Mouse (Mus musculus): ENCODE measurements at regions not wholly inside any gene's neighbourhood (a gene's known extent, or its start where the extent isn't known, plus 50 kb on each side); places are given as distances from the start of the nearest gene placed in this dataset.

- no peak overlapping the region for H3K4me2 ChIP-seq (replicated peaks)
- H3K27me3 ChIP-seq = no peaks in the 10 kb centered on the region
- no peaks in the 10 kb centered on the region for H3K9me3 ChIP-seq
- no peak overlapping the region for H3K27ac ChIP-seq
- H3K4me1 ChIP-seq (replicated peaks) = no peaks in the 10 kb centered on the region
- no peak overlapping the region for H3K4me3 ChIP-seq (replicated peaks)
- ATAC-seq = no peak
- no peaks in the 10 kb centered on the region for H3K36me3 ChIP-seq
- WGBS = 66% methylated on average over 3 of the region's 3 CpGs
- H3K9ac ChIP-seq (replicated peaks) = no peak overlapping the region
Observed at GRCm38 (mm10) chr1:52397460-52397859, 103.0 kb downstream of the Nab1 start.

GRCm38 (mm10) chr1:52392933-52393332 lies 107.5 kb downstream of the Nab1 start:
- Histone ChIP-seq H3K9me3 (no peaks in the 10 kb centered on the region), H3K27me3 (no peaks in the 10 kb centered on the region), H3K27ac (no peak overlapping the region), H3K9ac (replicated peaks) (no peak overlapping the region), H3K4me2 (replicated peaks) (no peak overlapping the region), H3K4me3 (replicated peaks) (no peak overlapping the region), H3K4me1 (replicated peaks) (no peaks in the 10 kb centered on the region), H3K36me3 (no peaks in the 10 kb centered on the region)
- WGBS = 37% methylated on average over 2 of the region's 2 CpGs
- no peak for ATAC-seq

- Histone ChIP-seq H3K4me3 (replicated peaks) (no peak overlapping the region), H3K4me2 (replicated peaks) (no peak overlapping the region), H3K27me3 (no peaks in the 10 kb centered on the region), H3K36me3 (no peaks in the 10 kb centered on the region), H3K9ac (replicated peaks) (no peak overlapping the region), H3K4me1 (replicated peaks) (no peaks in the 10 kb centered on the region), H3K9me3 (no peaks in the 10 kb centered on the region; the same call in 1 of the 2 replicates), H3K27ac (no peak overlapping the region)
- 83% methylated on average over 6 of the region's 6 CpGs for WGBS
- no peak for ATAC-seq
Observed at GRCm38 (mm10) chr1:52388836-52389235, 111.6 kb downstream of the Nab1 start.

GRCm38 (mm10) chr1:52388118-52388517 lies 112.4 kb downstream of the Nab1 start:
- Histone ChIP-seq H3K27me3 (no peaks in the 10 kb centered on the region), H3K36me3 (no peaks in the 10 kb centered on the region), H3K4me1 (replicated peaks) (no peaks in the 10 kb centered on the region), H3K9me3 (no peaks in the 10 kb centered on the region; the same call in 1 of the 2 replicates), H3K27ac (no peak overlapping the region), H3K4me3 (replicated peaks) (no peak overlapping the region), H3K9ac (replicated peaks) (no peak overlapping the region), H3K4me2 (replicated peaks) (no peak overlapping the region)
- no peak for ATAC-seq
- whole genome bisulfite sequencing = 64% methylated on average over 6 of the region's 6 CpGs

GRCm38 (mm10) chr1:52387062-52387461 lies 113.4 kb downstream of the Nab1 start:
- no peak for ATAC-seq

GRCm38 (mm10) chr1:52375320-52375719 lies 125.2 kb downstream of the Nab1 start:
- H3K9ac ChIP-seq (replicated peaks) = no peak overlapping the region
- H3K4me2 ChIP-seq (replicated peaks) = no peak overlapping the region
- no peak overlapping the region for H3K27ac ChIP-seq
- no peaks in the 10 kb centered on the region for H3K4me1 ChIP-seq (replicated peaks)
- H3K9me3 ChIP-seq = no peaks in the 10 kb centered on the region
- no peaks in the 10 kb centered on the region for H3K36me3 ChIP-seq
- H3K27me3 ChIP-seq = no peaks in the 10 kb centered on the region
- H3K4me3 ChIP-seq (replicated peaks) = no peak overlapping the region
- ATAC-seq = no peak
- 89% methylated on average over 6 of the region's 6 CpGs for whole genome bisulfite sequencing

More at GRCm38 (mm10) chr1:52387062-52387461, 113.4 kb downstream of the Nab1 start:
- Histone ChIP-seq H3K27ac (no peak overlapping the region), H3K36me3 (no peaks in the 10 kb centered on the region), H3K4me1 (replicated peaks) (no peaks in the 10 kb centered on the region), H3K4me2 (replicated peaks) (no peak overlapping the region), H3K4me3 (replicated peaks) (no peak overlapping the region), H3K27me3 (no peaks in the 10 kb centered on the region), H3K9me3 (no peaks in the 10 kb centered on the region; the same call in 1 of the 2 replicates), H3K9ac (replicated peaks) (no peak overlapping the region)
- 90% methylated on average over 3 of the region's 3 CpGs for WGBS

GRCm38 (mm10) chr1:52374666-52375065 lies 125.8 kb downstream of the Nab1 start:
- no peak overlapping the region for H3K9ac ChIP-seq (replicated peaks)
- no peak overlapping the region for H3K4me2 ChIP-seq (replicated peaks)
- H3K36me3 ChIP-seq = no peaks in the 10 kb centered on the region
- H3K4me3 ChIP-seq (replicated peaks) = no peak overlapping the region
- H3K27me3 ChIP-seq = no peaks in the 10 kb centered on the region
- 89% methylated on average over 2 of the region's 2 CpGs for WGBS
- no peak for ATAC-seq
- no peak overlapping the region for H3K27ac ChIP-seq
- H3K9me3 ChIP-seq = no peaks in the 10 kb centered on the region
- no peaks in the 10 kb centered on the region for H3K4me1 ChIP-seq (replicated peaks)

GRCm38 (mm10) chr1:52373817-52374216 lies 126.7 kb downstream of the Nab1 start:
- 87% methylated on average over 2 of the region's 2 CpGs for whole genome bisulfite sequencing
- Histone ChIP-seq H3K9me3 (no peaks in the 10 kb centered on the region), H3K4me2 (replicated peaks) (no peak overlapping the region), H3K27me3 (no peaks in the 10 kb centered on the region), H3K4me1 (replicated peaks) (no peaks in the 10 kb centered on the region), H3K9ac (replicated peaks) (no peak overlapping the region), H3K4me3 (replicated peaks) (no peak overlapping the region), H3K36me3 (no peaks in the 10 kb centered on the region), H3K27ac (no peak overlapping the region)
- no peak for ATAC-seq

- WGBS = 86% methylated on average over 7 of the region's 7 CpGs
- no peaks in the 10 kb centered on the region for H3K9me3 ChIP-seq
- no peak overlapping the region for H3K27ac ChIP-seq
- no peak overlapping the region for H3K4me2 ChIP-seq (replicated peaks)
- H3K36me3 ChIP-seq = no peaks in the 10 kb centered on the region
- ATAC-seq = no peak
- no peak overlapping the region for H3K4me3 ChIP-seq (replicated peaks)
- H3K9ac ChIP-seq (replicated peaks) = no peak overlapping the region
- H3K4me1 ChIP-seq (replicated peaks) = no peaks in the 10 kb centered on the region
- no peaks in the 10 kb centered on the region for H3K27me3 ChIP-seq
Observed at GRCm38 (mm10) chr1:52366386-52366785, 133.4 kb upstream of the Gls start.

GRCm38 (mm10) chr1:52363625-52364024 lies 130.6 kb upstream of the Gls start:
- no peak overlapping the region for H3K27ac ChIP-seq
- H3K9ac ChIP-seq (replicated peaks) = no peak overlapping the region
- no peaks in the 10 kb centered on the region for H3K27me3 ChIP-seq
- H3K4me3 ChIP-seq (replicated peaks) = no peak overlapping the region
- H3K4me2 ChIP-seq (replicated peaks) = no peak overlapping the region
- no peak for ATAC-seq
- no peaks in the 10 kb centered on the region for H3K36me3 ChIP-seq
- 84% methylated on average over 3 of the region's 3 CpGs for WGBS
- H3K4me1 ChIP-seq (replicated peaks) = no peaks in the 10 kb centered on the region
- H3K9me3 ChIP-seq = no peaks in the 10 kb centered on the region

GRCm38 (mm10) chr1:52362976-52363375 lies 129.9 kb upstream of the Gls start:
- no peaks in the 10 kb centered on the region for H3K9me3 ChIP-seq
- no peak overlapping the region for H3K9ac ChIP-seq (replicated peaks)
- no peaks in the 10 kb centered on the region for H3K27me3 ChIP-seq
- ATAC-seq = no peak
- H3K4me2 ChIP-seq (replicated peaks) = no peak overlapping the region
- H3K27ac ChIP-seq = no peak overlapping the region
- no peaks in the 10 kb centered on the region for H3K36me3 ChIP-seq
- no peak overlapping the region for H3K4me3 ChIP-seq (replicated peaks)
- H3K4me1 ChIP-seq (replicated peaks) = no peaks in the 10 kb centered on the region

GRCm38 (mm10) chr1:52354041-52354582 lies 121.1 kb upstream of the Gls start:
- H3K27me3 ChIP-seq = no peaks in the 10 kb centered on the region
- H3K4me1 ChIP-seq (replicated peaks) = no peaks in the 10 kb centered on the region
- H3K36me3 ChIP-seq = no peaks in the 10 kb centered on the region
- no peak overlapping the region for H3K27ac ChIP-seq
- no peak overlapping the region for H3K4me3 ChIP-seq (replicated peaks)
- 91% methylated on average over 6 of the region's 6 CpGs for WGBS
- no peak overlapping the region for H3K4me2 ChIP-seq (replicated peaks)
- no peak overlapping the region for H3K9ac ChIP-seq (replicated peaks)
- H3K9me3 ChIP-seq = no peaks in the 10 kb centered on the region
- ATAC-seq = no peak

GRCm38 (mm10) chr1:52342127-52342526 lies 109.1 kb upstream of the Gls start:
- Histone ChIP-seq H3K9me3 (no peaks in the 10 kb centered on the region), H3K9ac (replicated peaks) (no peak overlapping the region), H3K4me1 (replicated peaks) (no peaks in the 10 kb centered on the region), H3K4me2 (replicated peaks) (no peak overlapping the region), H3K27ac (no peak overlapping the region), H3K4me3 (replicated peaks) (no peak overlapping the region), H3K36me3 (no peaks in the 10 kb centered on the region), H3K27me3 (no peaks in the 10 kb centered on the region)
- WGBS = 84% methylated on average over 2 of the region's 2 CpGs
- ATAC-seq = no peak

All from midbrain, embryonic 13.5 days (tissue).